Mouse (Mus musculus): ENCODE data around the gene Prr19. TPM values are rescaled to one million over a fixed set of nuclear protein-coding genes. Genes with fewer than 3 reads are reported as not detected.

The Prr19 gene
- polyA plus RNA-seq, 1 experiment, result 0.08 TPM

GRCm38 (mm10) chr7:25314606-25315305 lies 13.5 kb downstream of the Prr19 start:
- Histone ChIP-seq H3K36me3 (ENCODE audit: control insufficient read depth, insufficient read depth, low read length) (no peaks in the 10 kb centered on the region), H3K27me3 (ENCODE audit: control insufficient read depth, insufficient read depth, low read length) (peaks cover 24% of the 10 kb centered on the region), H3K4me1 (replicated peaks; ENCODE audit: control insufficient read depth, insufficient read depth, low read length) (no peaks in the 10 kb centered on the region), H3K27ac (ENCODE audit: control insufficient read depth, insufficient read depth, low read length) (no peak overlapping the region), H3K4me3 (ENCODE audit: control insufficient read depth, insufficient read depth, low read length) (no peak overlapping the region)
- DNase-seq, result no peak
- TF ChIP-seq POLR2A (IDR thresholded peaks at IDR 0.05; ENCODE audit: control insufficient read depth, extremely low read depth, insufficient read depth, low read length, poor library complexity) (no peak), CTCF (IDR thresholded peaks at IDR 0.05; ENCODE audit: borderline replicate concordance, control insufficient read depth, extremely low read depth, insufficient read depth, low read length, poor library complexity) (no peak)
- 5% methylated on average over 51 of the region's 51 CpGs for WGBS

- H3K27ac ChIP-seq (ENCODE audit: control insufficient read depth, insufficient read depth, low read length), result no peak overlapping the region
- H3K36me3 ChIP-seq (ENCODE audit: control insufficient read depth, insufficient read depth, low read length), result no peaks in the 10 kb centered on the region
- no peak for DNase-seq
- 4% methylated on average over 69 of the region's 69 CpGs for WGBS
- H3K4me3 ChIP-seq (ENCODE audit: control insufficient read depth, insufficient read depth, low read length), result no peak overlapping the region
- H3K27me3 ChIP-seq (ENCODE audit: control insufficient read depth, insufficient read depth, low read length), result peaks cover 24% of the 10 kb centered on the region
- no peak for TF ChIP-seq POLR2A (IDR thresholded peaks at IDR 0.05; ENCODE audit: control insufficient read depth, extremely low read depth, insufficient read depth, low read length, poor library complexity)
- no peak for TF ChIP-seq CTCF (IDR thresholded peaks at IDR 0.05; ENCODE audit: borderline replicate concordance, control insufficient read depth, extremely low read depth, insufficient read depth, low read length, poor library complexity)
- H3K4me1 ChIP-seq (replicated peaks; ENCODE audit: control insufficient read depth, insufficient read depth, low read length), result no peaks in the 10 kb centered on the region
Observed at GRCm38 (mm10) chr7:25315306-25316041, 14.3 kb downstream of the Prr19 start.

- Histone ChIP-seq H3K27me3 (ENCODE audit: control insufficient read depth, insufficient read depth, low read length) (peaks cover 22% of the 10 kb centered on the region), H3K27ac (ENCODE audit: control insufficient read depth, insufficient read depth, low read length) (no peak within 1 kb of the TSS), H3K4me1 (replicated peaks; ENCODE audit: control insufficient read depth, insufficient read depth, low read length) (no peaks in the 10 kb centered on the region), H3K4me3 (ENCODE audit: control insufficient read depth, insufficient read depth, low read length) (peak within 1 kb of the TSS; percentile 44), H3K36me3 (ENCODE audit: control insufficient read depth, insufficient read depth, low read length) (no peaks in the 10 kb centered on the region)
- TF ChIP-seq POLR2A (IDR thresholded peaks at IDR 0.05; ENCODE audit: control insufficient read depth, extremely low read depth, insufficient read depth, low read length, poor library complexity) (peak; percentile 6; the same call in 1 of the 2 replicates), CTCF (IDR thresholded peaks at IDR 0.05; ENCODE audit: borderline replicate concordance, control insufficient read depth, extremely low read depth, insufficient read depth, low read length, poor library complexity) (no peak)
- DNase-seq, result peak; percentile 92
- 18% methylated on average over 52 of the region's 52 CpGs for WGBS
Observed at GRCm38 (mm10) chr7:25316532-25317445, 15.6 kb downstream of the Prr19 start, which contains the start of gene Megf8. Megf8 (plus strand) TSS chr7:25317164.

GRCm38 (mm10) chr7:25317446-25317999 lies 16.3 kb downstream of the Prr19 start:
- Histone ChIP-seq H3K36me3 (ENCODE audit: control insufficient read depth, insufficient read depth, low read length) (no peaks in the 10 kb centered on the region), H3K27ac (ENCODE audit: control insufficient read depth, insufficient read depth, low read length) (no peak overlapping the region), H3K27me3 (ENCODE audit: control insufficient read depth, insufficient read depth, low read length) (peaks cover 22% of the 10 kb centered on the region), H3K4me1 (replicated peaks; ENCODE audit: control insufficient read depth, insufficient read depth, low read length) (no peaks in the 10 kb centered on the region), H3K4me3 (ENCODE audit: control insufficient read depth, insufficient read depth, low read length) (no peak overlapping the region)
- no peak for DNase-seq
- 86% methylated on average over 21 of the region's 21 CpGs for WGBS
- 0 out of 2 replicates have a peak, but pooled peaks have one; percentile 1 for TF ChIP-seq POLR2A (IDR thresholded peaks at IDR 0.05; ENCODE audit: control insufficient read depth, extremely low read depth, insufficient read depth, low read length, poor library complexity)
- no peak for TF ChIP-seq CTCF (IDR thresholded peaks at IDR 0.05; ENCODE audit: borderline replicate concordance, control insufficient read depth, extremely low read depth, insufficient read depth, low read length, poor library complexity)

GRCm38 (mm10) chr7:25322058-25322484 lies 20.9 kb downstream of the Prr19 start:
- Histone ChIP-seq H3K27ac (ENCODE audit: control insufficient read depth, insufficient read depth, low read length) (no peak overlapping the region), H3K4me3 (ENCODE audit: control insufficient read depth, insufficient read depth, low read length) (no peak overlapping the region), H3K27me3 (ENCODE audit: control insufficient read depth, insufficient read depth, low read length) (no peaks in the 10 kb centered on the region), H3K4me1 (replicated peaks; ENCODE audit: control insufficient read depth, insufficient read depth, low read length) (no peaks in the 10 kb centered on the region), H3K36me3 (ENCODE audit: control insufficient read depth, insufficient read depth, low read length) (no peaks in the 10 kb centered on the region)
- DNase-seq, result no peak
- TF ChIP-seq POLR2A (IDR thresholded peaks at IDR 0.05; ENCODE audit: control insufficient read depth, extremely low read depth, insufficient read depth, low read length, poor library complexity), result no peak
- TF ChIP-seq CTCF (IDR thresholded peaks at IDR 0.05; ENCODE audit: borderline replicate concordance, control insufficient read depth, extremely low read depth, insufficient read depth, low read length, poor library complexity), result no peak
- WGBS, result 89% methylated on average over 6 of the region's 6 CpGs
